Mouse (Mus musculus): ENCODE results near the gene Fam169b. TPM values are rescaled to one million over a fixed set of nuclear protein-coding genes. Genes with fewer than 3 reads are reported as not detected.

Fam169b gene
- polyA plus RNA-seq, 1 experiment from 2014 or later: 2.4 TPM

DNA sequence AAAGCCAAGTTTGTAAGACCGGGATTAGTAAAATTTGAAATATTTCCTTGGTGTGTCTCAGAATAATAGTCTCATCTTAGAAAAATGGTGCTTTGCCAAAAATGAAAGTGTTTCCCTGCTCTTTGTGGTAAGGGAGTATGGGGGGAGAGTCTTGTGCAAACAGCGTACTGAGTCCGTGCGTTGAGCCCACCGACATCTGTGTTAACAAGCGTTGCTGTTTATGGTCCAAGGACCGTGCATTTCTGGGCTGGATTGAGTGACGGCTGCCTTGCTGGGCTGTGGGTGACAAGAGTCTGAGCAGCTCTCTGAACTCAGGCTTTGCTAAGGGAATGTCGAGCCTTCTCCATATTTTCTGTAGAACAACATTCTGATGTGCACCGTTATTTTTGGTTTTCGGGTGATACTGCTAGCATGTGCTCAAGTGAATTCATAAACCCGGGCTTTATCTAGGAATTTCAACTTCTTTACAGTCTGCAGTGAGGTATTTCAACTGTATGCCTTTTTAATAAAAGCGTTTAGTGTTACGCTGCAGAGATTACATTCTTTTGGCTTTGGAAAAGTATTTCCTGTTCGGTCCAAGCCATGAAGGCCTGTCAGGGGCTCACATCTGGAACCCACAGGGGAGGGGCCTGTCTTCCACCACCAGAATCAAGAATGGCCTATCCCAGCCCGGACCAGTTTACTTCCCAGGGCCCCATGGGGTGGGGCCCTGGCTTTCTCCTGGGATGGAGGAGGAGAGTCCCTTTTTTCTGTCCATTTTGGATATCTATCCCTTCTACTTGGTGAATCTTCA lies 20.6 kb downstream of the Fam169b start:
- peak; percentile 71 for ATAC-seq (ENCODE audit: low read depth)
- WGBS: 23% methylated on average over 16 of the region's 16 CpGs
- peak overlapping the region; percentile 47 for H3K4me2 ChIP-seq (ENCODE audit: low read depth, low read length)

DNA sequence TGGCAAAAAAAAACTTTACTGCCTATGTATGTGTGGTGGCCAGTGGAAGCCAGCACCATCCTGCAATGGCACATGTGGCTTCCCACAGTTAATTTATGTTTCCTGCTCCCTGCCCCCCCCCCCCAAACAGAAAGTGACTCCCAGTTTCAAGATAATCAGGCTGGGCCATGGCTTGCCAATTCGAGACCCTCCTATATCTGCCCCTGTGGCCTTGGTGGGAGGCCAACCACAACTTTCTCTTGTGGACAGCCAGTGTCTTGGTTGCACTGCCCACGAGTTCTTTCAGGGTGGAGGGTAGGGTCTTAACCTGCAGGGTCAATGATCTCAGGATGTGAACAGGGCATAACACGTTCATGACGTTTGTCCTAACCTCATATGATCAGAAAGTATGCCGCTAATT lies 22.8 kb downstream of the Fam169b start:
- WGBS: 88% methylated on average over 5 of the region's 5 CpGs
- H3K27me3 ChIP-seq (replicated peaks; ENCODE audit: control insufficient read depth, insufficient read depth, low read length): no peaks in the 10 kb centered on the region
- DNase-seq (ENCODE audit: low spot score): no peak
- no peak for ATAC-seq (ENCODE audit: low read depth)
- H3K4me1 ChIP-seq (ENCODE audit: control insufficient read depth, insufficient read depth, low read length): peaks cover 4% of the 10 kb centered on the region; the same call in 1 of the 2 replicates
- H3K27ac ChIP-seq (replicated peaks; ENCODE audit: low read depth, low read length): no peak overlapping the region
- H3K36me3 ChIP-seq (ENCODE audit: control insufficient read depth, insufficient read depth, low read length): no peaks in the 10 kb centered on the region
- no peak overlapping the region for H3K4me2 ChIP-seq (ENCODE audit: low read depth, low read length)
- no peak overlapping the region for H3K4me3 ChIP-seq (ENCODE audit: low read depth, low read length)
- no peak overlapping the region for H3K9ac ChIP-seq (ENCODE audit: low read depth, low read length)
- no peaks in the 10 kb centered on the region for H3K9me3 ChIP-seq (ENCODE audit: control insufficient read depth, low read length)

More for the DNA sequence above, 20.6 kb downstream of the Fam169b start:
- Histone ChIP-seq H3K9ac (ENCODE audit: low read depth, low read length) (0 out of 2 replicates have a peak overlapping the region, but pooled peaks have one; percentile 19), H3K4me3 (ENCODE audit: low read depth, low read length) (no peak overlapping the region), H3K9me3 (ENCODE audit: control insufficient read depth, low read length) (no peaks in the 10 kb centered on the region), H3K4me1 (ENCODE audit: control insufficient read depth, insufficient read depth, low read length) (peaks cover 4% of the 10 kb centered on the region; the same call in 1 of the 2 replicates), H3K27ac (replicated peaks; ENCODE audit: low read depth, low read length) (peak overlapping the region; percentile 84), H3K36me3 (ENCODE audit: control insufficient read depth, insufficient read depth, low read length) (no peaks in the 10 kb centered on the region), H3K27me3 (replicated peaks; ENCODE audit: control insufficient read depth, insufficient read depth, low read length) (no peaks in the 10 kb centered on the region)
- DNase-seq (ENCODE audit: low spot score): peak; percentile 81

DNA sequence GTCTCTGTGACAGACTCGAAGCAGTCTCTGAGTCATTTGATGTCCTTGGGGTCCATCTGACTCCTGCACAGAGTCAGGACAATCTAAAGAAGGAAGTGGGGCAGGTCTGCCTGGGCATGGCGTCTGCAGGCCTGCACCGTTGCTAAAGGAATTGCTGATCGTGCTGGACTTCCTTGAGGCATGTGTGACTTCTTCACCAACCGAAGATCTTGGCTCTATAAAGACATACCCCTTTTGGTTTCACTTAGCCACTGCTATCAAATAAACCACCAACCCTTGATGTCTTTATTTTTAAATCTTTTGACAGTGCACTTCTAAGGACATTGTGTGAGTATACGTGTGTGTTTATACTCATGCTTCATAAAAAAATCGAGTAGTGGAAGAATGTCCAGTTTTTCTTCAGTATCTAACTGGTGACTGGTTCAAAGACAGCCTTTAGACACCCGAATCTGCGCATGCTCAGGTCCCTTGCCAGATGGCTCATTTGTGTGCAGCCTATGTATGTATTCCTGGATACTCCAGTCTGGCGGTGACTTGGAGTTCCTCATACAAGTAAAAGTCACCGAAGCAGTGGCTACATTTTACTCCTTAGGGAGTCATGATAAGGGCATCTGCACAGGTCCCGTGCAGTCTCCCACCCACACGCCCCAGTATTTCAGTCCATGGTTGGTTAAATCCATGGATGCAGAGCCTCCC lies 24.9 kb downstream of the Fam169b start:
- no peaks in the 10 kb centered on the region for H3K9me3 ChIP-seq (ENCODE audit: control insufficient read depth, low read length)
- H3K4me1 ChIP-seq (ENCODE audit: control insufficient read depth, insufficient read depth, low read length): peaks cover 4% of the 10 kb centered on the region
- no peaks in the 10 kb centered on the region for H3K27me3 ChIP-seq (replicated peaks; ENCODE audit: control insufficient read depth, insufficient read depth, low read length)
- DNase-seq (ENCODE audit: low spot score) (no peak), ATAC-seq (ENCODE audit: low read depth) (no peak)
- H3K4me3 ChIP-seq (ENCODE audit: low read depth, low read length): no peak overlapping the region
- H3K9ac ChIP-seq (ENCODE audit: low read depth, low read length): no peak overlapping the region
- H3K4me2 ChIP-seq (ENCODE audit: low read depth, low read length): no peak overlapping the region
- 74% methylated on average over 13 of the region's 13 CpGs for WGBS
- no peaks in the 10 kb centered on the region for H3K36me3 ChIP-seq (ENCODE audit: control insufficient read depth, insufficient read depth, low read length)
- no peak overlapping the region for H3K27ac ChIP-seq (replicated peaks; ENCODE audit: low read depth, low read length)

DNA sequence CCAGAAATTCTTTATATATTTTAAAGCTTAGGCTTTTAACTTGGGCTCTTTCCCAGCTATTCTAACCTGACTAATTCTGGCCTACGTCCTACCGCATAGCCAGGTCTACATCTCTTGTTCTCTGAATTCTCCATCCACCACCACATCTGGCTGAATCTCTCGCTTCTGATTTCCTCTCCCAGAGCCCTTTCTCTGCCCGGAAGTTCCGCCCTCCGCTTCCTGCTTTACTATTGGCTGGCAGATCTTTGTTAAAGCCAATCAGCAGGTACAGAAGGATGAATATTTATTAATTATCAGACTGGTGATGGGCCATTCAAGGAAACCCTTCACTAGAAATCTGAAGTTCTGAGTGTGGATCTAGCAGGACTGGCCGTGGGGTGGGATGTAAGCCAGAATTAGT lies 27.5 kb downstream of the Fam169b start:
- no peak overlapping the region for H3K9ac ChIP-seq (ENCODE audit: low read depth, low read length)
- no peaks in the 10 kb centered on the region for H3K36me3 ChIP-seq (ENCODE audit: control insufficient read depth, insufficient read depth, low read length)
- no peaks in the 10 kb centered on the region for H3K27me3 ChIP-seq (replicated peaks; ENCODE audit: control insufficient read depth, insufficient read depth, low read length)
- DNase-seq (ENCODE audit: low spot score): no peak
- H3K9me3 ChIP-seq (ENCODE audit: control insufficient read depth, low read length): no peaks in the 10 kb centered on the region
- no peak overlapping the region for H3K4me2 ChIP-seq (ENCODE audit: low read depth, low read length)
- H3K4me3 ChIP-seq (ENCODE audit: low read depth, low read length): no peak overlapping the region
- ATAC-seq (ENCODE audit: low read depth): no peak
- peaks cover 11% of the 10 kb centered on the region for H3K4me1 ChIP-seq (ENCODE audit: control insufficient read depth, insufficient read depth, low read length)
- H3K27ac ChIP-seq (replicated peaks; ENCODE audit: low read depth, low read length): no peak overlapping the region
- WGBS: 76% methylated on average over 7 of the region's 7 CpGs

DNA sequence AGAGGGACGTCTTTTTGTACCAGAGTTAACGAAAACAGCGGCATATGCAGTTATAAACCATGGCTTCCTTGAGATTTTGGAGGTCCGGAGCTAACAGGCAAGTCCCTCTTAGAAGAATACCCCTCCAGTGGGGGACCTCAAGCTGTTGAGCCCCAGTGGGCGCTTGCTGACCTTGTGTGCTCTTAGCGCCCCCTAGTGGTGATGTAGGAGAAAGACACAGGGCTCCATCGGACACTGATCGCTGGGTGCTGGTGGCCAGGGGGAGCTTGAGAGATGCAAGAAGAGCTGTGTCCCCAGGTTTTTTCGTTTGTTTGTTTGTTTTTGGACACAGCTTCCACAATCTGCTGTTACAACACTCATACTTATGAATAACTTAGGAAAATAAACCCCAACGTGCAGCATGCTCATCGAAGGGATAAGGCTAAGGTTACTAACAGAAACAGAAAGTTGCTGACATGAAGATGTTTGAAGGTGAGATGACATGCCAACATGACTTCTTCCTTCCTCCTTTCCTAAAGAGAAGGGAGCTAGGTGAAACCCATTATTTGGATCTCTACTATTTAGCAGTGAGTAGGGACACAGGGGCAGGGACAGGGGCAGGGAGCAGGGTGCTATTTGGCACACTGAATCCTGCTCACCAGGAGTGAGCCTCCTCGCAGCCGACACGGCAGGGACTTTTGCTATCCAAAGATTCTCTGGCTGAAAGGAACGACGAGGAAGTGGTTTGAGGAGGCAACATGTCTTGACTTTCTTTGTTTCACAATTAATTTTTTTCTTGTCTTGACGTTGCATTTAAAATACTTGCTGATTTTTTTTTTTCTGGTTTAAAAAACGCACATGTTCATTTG lies 29.2 kb downstream of the Fam169b start:
- Histone ChIP-seq H3K36me3 (ENCODE audit: control insufficient read depth, insufficient read depth, low read length) (no peaks in the 10 kb centered on the region), H3K4me1 (ENCODE audit: control insufficient read depth, insufficient read depth, low read length) (peaks cover 11% of the 10 kb centered on the region), H3K27ac (replicated peaks; ENCODE audit: low read depth, low read length) (no peak overlapping the region), H3K4me3 (ENCODE audit: low read depth, low read length) (peak overlapping the region; percentile 19), H3K9me3 (ENCODE audit: control insufficient read depth, low read length) (no peaks in the 10 kb centered on the region), H3K4me2 (ENCODE audit: low read depth, low read length) (peak overlapping the region; percentile 47), H3K27me3 (replicated peaks; ENCODE audit: control insufficient read depth, insufficient read depth, low read length) (no peaks in the 10 kb centered on the region), H3K9ac (ENCODE audit: low read depth, low read length) (peak overlapping the region; percentile 32; the same call in 1 of the 2 replicates)
- peak; percentile 86 for ATAC-seq (ENCODE audit: low read depth)
- 19% methylated on average over 18 of the region's 18 CpGs for WGBS
- DNase-seq (ENCODE audit: low spot score): peak; percentile 92

DNA sequence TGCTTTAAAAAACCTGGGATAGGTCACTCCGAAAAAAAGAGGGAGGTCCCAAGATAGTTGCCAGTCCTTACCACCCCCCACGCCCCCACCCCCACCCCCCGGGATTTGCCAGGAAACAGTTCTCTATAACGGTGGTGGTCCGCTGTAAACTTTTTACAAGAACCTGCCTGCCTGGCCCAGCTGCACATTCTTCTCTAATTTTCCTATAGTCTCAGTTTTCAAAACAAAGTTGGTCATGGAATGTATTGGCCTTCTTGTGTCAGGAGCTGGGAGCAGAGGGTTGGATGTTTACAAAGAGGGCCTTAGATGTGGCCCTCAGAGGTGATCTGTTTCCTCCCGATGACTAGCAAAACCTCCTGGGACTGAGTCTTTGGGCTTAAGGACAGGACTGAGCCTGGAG lies 30.0 kb downstream of the Fam169b start:
- no peaks in the 10 kb centered on the region for H3K27me3 ChIP-seq (replicated peaks; ENCODE audit: control insufficient read depth, insufficient read depth, low read length)
- H3K4me2 ChIP-seq (ENCODE audit: low read depth, low read length): no peak overlapping the region
- H3K4me3 ChIP-seq (ENCODE audit: low read depth, low read length): no peak overlapping the region
- no peaks in the 10 kb centered on the region for H3K9me3 ChIP-seq (ENCODE audit: control insufficient read depth, low read length)
- H3K4me1 ChIP-seq (ENCODE audit: control insufficient read depth, insufficient read depth, low read length): peaks cover 11% of the 10 kb centered on the region
- DNase-seq (ENCODE audit: low spot score) (peak; percentile 65), ATAC-seq (ENCODE audit: low read depth) (peak; percentile 12; the same call in 1 of the 2 replicates)
- no peak overlapping the region for H3K9ac ChIP-seq (ENCODE audit: low read depth, low read length)
- no peaks in the 10 kb centered on the region for H3K36me3 ChIP-seq (ENCODE audit: control insufficient read depth, insufficient read depth, low read length)
- 18% methylated on average over 6 of the region's 6 CpGs for WGBS
- H3K27ac ChIP-seq (replicated peaks; ENCODE audit: low read depth, low read length): no peak overlapping the region

DNA sequence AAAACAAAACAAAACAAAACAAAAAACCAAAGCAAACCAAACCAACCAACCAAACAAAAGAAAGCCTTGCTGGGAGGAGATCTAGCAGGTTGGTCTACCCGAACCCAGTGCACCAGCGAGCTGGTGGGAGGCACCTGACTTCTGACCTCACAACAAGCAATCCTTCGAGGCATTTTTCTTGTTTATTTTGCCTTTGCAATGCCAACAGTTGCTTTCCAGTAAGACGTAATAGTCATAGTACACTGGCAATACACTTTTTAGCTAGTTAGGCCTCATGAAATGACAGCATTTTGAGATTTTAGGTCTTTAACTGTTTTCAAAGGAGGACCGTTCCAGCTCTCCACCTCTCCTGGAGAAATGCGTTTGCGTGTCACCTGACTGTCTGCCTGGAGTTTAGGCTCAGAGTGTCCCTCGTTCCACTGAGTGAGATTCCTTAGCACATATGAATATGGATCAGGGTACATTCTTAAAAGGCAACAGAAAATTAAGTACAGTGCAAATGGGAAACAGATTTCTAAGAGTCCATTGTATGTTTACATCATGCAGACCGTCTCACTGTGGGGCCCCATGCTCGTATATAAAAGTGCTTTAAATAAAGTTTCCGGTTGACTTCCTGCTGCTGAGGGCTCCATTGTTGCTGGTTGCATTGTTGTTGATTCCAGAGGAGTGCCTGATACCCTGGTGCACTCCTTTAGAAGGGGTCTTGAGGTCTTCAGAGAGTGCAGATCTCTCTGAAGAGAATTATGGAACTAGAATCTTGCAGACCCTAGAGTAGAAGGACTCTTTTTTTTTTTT lies 32.3 kb downstream of the Fam169b start:
- no peak overlapping the region for H3K4me3 ChIP-seq (ENCODE audit: low read depth, low read length)
- H3K9ac ChIP-seq (ENCODE audit: low read depth, low read length): no peak overlapping the region
- ATAC-seq (ENCODE audit: low read depth) (no peak), DNase-seq (ENCODE audit: low spot score) (no peak)
- no peaks in the 10 kb centered on the region for H3K9me3 ChIP-seq (ENCODE audit: control insufficient read depth, low read length)
- WGBS: 54% methylated on average over 11 of the region's 11 CpGs
- no peak overlapping the region for H3K4me2 ChIP-seq (ENCODE audit: low read depth, low read length)
- H3K36me3 ChIP-seq (ENCODE audit: control insufficient read depth, insufficient read depth, low read length): no peaks in the 10 kb centered on the region
- peak overlapping the region; percentile 21; the same call in 1 of the 2 replicates for H3K27ac ChIP-seq (replicated peaks; ENCODE audit: low read depth, low read length)
- no peaks in the 10 kb centered on the region for H3K27me3 ChIP-seq (replicated peaks; ENCODE audit: control insufficient read depth, insufficient read depth, low read length)
- peaks cover 11% of the 10 kb centered on the region for H3K4me1 ChIP-seq (ENCODE audit: control insufficient read depth, insufficient read depth, low read length)

DNA sequence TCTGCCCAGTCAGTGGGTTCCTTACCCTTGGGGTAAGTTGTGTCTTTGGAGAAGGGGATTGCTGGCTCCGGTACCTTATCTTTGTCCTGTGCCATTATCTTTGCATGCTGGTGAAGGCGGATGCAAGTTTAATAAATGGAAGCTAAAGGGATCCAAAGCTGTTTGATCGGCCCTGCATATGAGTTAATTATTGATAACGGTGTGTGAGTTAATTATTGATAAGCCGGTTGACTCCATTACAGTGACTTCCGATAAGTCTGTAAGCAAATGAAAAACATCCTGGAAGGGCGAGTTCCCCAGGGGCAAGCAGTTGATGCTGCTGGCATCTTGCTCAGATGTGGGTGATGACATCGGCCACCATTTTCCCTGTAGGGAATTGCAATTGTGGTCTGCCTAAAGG lies 33.1 kb downstream of the Fam169b start:
- 95% methylated on average over 8 of the region's 8 CpGs for WGBS
- DNase-seq (ENCODE audit: low spot score): no peak
- Histone ChIP-seq H3K27ac (replicated peaks; ENCODE audit: low read depth, low read length) (no peak overlapping the region), H3K4me2 (ENCODE audit: low read depth, low read length) (no peak overlapping the region), H3K4me3 (ENCODE audit: low read depth, low read length) (no peak overlapping the region), H3K27me3 (replicated peaks; ENCODE audit: control insufficient read depth, insufficient read depth, low read length) (no peaks in the 10 kb centered on the region), H3K36me3 (ENCODE audit: control insufficient read depth, insufficient read depth, low read length) (no peaks in the 10 kb centered on the region), H3K9me3 (ENCODE audit: control insufficient read depth, low read length) (no peaks in the 10 kb centered on the region), H3K9ac (ENCODE audit: low read depth, low read length) (no peak overlapping the region), H3K4me1 (ENCODE audit: control insufficient read depth, insufficient read depth, low read length) (peaks cover 12% of the 10 kb centered on the region)
- ATAC-seq (ENCODE audit: low read depth): no peak

All from embryonic facial prominence, embryonic 14.5 days (tissue).